Mouse (Mus musculus) heart, adult 2 months (tissue): Measurements from ENCODE around the gene Fgfr2.

Experiments
- CTCF ChIP-seq: fragments of 200-600 bp; IDR thresholded peaks from 2 replicates; pipeline ENCODE4 v1.8.1; 2022; ENCODE audit warnings: antibody characterized with exemption, mild to moderate bottlenecking, moderate library complexity
- EP300 ChIP-seq: fragments of 200-500 bp; IDR thresholded peaks from 2 replicates; pipeline ENCODE4 v1.6.1; 2011; ENCODE audit warnings: low read depth, low read length, control low read depth; ENCODE audit not compliant: insufficient read depth
- POLR2A ChIP-seq: fragments of 200-500 bp; IDR thresholded peaks from 2 replicates; pipeline ENCODE4 v1.6.1; 2011; ENCODE audit warnings: mild to moderate bottlenecking, low read depth, low read length, control low read depth; ENCODE audit not compliant: insufficient read depth

GRCm38 (mm10) chr7:131598483-131598824, 1524.7 kb downstream of the Fgfr2 start:
- TF ChIP-seq POLR2A (no peak), CTCF (no peak), EP300 (no peak)
